Mouse (Mus musculus) spleen, adult 18-20 months (tissue): ENCODE data around the gene Usp15.
A peak's percentile ranks its signal among the peaks of the same experiment; 100 is the strongest.
"Not testable (repeated sequence)": the region's sequence is repeated elsewhere in the genome, so short reads cannot be mapped to it uniquely, and the experiment has no call there.

Experiments
- DNase-seq, 2 experiments: peaks; one replicate each; pipeline ENCODE4 v3.0.0; 2022; ENCODE audit warnings: mixed read lengths in 2 of 2

The Usp15 gene

GRCm38 (mm10) chr10:123196835-123197559, at the start of gene Usp15:
TSS of gene Usp15 (minus strand) at chr10:123196995.
- peak; percentile 86 to 95 for DNase-seq

GRCm38 (mm10) chr10:123229420-123229819, 32.6 kb upstream of the Usp15 start:
- no peak for DNase-seq

GRCm38 (mm10) chr10:123222785-123223184, 26.0 kb upstream of the Usp15 start:
- no peak for DNase-seq

GRCm38 (mm10) chr10:123209517-123209916, 12.7 kb upstream of the Usp15 start:
- DNase-seq, result no peak

GRCm38 (mm10) chr10:123208336-123208735, 11.5 kb upstream of the Usp15 start:
- no peak for DNase-seq

- DNase-seq, result no peak
Measured at GRCm38 (mm10) chr10:123206074-123206473, 9.3 kb upstream of the Usp15 start.

DNA sequence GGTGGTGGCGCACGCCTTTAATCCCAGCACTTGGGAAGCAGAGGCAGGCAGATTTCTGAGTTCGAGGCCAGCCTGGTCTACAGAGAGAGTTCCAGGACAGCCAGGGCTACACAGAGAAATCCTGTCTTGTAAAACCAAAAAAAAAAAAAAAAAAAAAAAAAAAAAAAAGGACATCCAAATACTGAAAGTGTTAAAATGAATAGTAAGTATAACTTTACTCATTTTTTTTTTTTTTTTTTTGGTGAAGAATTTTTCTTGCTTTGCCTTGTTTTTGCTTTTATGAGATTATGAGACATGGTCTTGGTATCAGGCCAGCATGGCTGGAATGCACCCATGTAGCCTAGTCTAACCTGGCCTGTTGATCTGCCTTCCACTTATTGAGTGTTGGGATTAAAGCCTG, 8.6 kb upstream of the Usp15 start:
- DNase-seq, result not testable (repeated sequence)

DNA sequence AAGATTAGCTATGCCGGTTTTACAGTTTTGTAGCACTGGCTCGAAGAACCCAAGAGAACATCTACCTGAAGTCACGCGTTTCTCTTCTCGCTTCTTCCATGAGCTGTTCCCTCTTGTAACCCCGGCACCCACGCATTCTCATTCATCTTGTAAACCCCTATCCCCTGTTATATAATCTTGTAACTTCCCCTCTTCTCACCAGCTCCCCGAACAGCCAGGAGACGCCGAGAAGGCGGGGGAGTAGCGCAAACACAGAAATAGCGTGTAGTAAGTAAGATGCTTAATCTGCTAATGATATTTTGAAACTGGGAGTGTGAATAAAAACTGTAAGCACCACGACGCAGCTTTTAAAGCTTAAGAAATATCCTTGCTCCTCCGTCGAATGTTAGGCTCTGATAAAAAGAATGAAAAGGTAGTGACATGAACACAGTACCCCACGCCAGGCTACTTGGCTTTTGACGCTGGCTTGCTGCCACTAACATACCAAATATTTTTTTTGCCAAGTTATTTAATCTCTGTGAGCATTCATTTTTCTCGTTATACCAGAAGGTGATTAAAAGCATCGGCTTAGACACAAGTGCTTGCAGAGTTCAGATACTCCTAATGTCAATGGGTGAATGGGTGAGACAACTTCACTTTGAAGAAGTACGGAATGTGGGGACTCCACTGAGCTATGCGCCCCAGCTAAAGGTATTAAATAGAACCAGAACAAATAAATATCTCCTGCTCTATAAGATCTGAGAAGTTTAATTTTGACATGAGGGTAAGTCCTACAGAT, 5.4 kb upstream of the Usp15 start:
- DNase-seq, result no peak

DNA sequence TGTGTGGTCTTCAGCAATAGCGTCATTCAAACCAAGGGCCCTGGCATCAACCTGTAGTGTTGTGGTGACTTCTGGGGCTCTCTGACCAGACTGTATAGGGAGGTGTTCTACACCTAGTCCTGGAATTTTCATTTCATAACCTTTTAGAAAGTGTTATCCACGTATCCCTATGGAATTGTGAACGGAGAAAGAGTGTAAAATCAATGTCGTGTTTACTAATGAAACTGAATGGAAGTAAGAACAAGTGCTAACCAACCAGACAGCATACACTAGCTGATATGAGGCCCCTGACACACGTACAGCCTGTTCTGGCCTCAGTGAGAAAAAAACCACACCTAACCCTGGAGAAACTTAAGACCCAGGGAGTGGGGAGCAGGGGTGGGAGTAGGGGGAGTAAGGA, 4.6 kb upstream of the Usp15 start:
- DNase-seq, result no peak

GRCm38 (mm10) chr10:123200996-123201395, 4.2 kb upstream of the Usp15 start:
- no peak for DNase-seq

DNA sequence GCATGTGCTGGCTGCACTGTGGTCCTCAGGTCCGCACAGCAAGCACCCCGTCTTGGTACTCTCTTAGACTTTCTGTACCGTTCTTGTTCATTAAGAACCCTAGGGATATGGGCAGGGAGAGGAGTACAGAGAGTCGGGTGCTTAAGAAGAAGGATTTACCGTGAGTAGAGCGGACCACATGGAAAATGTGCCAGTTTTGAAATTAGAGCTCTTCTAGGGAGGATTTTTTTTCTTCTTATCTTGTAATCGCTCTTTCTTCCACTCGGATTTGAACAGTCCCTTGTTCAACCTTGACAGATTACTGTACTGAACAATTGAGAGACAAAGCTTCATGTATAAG, 3.5 kb upstream of the Usp15 start:
- no peak for DNase-seq

DNA sequence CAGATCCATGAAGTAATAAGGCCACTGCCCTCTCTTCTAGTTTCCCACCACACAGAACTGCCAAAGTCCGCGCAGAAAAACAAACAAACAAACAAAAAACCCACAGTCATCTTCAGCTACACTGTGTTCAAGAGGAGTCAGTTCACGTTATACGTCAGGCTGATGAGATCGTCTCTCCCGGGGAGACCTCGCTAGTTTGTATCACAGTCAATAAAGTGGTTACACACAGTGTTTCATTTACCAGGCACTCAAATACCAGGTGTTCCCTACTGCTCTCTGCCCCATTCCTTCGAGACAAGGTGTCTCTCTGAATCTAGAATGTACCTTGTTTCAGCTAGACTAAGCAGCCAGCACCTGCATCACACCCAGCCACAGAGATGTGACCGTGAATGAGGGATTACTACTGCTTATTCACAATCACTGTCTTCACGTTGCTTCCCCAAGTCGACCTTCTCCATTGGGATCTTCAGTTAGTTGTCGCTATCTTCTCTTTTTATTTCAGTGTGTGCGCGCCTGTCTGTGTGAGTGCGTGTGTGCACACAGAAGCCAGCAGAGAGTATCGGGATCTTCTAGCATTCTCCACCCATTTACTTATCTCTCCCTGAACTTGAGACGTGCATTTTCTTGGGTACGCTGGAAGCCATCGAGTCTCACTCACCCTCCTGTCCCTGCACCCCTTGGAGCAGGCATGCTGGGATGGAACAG, 3.0 kb upstream of the Usp15 start:
- DNase-seq, result no peak

DNA sequence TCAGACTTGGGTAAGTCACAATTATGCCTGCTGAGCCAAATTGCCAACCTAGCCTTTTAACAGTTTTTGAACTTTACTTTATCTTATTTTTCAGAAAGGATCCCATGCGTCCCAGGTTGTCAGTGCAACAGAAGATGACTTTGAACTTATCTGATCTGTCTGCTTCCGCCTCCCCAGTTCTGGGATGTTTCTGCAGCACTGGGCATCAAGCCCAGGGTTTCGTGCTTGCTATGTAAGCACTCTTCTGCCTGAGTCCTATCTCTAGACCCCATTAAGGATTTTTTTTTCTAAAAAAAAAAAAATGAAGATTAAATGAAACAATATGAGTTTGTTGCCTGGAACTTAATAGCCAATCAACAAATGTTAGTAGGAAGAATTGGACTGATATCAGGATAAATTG, 2.3 kb upstream of the Usp15 start:
- no peak for DNase-seq

DNA sequence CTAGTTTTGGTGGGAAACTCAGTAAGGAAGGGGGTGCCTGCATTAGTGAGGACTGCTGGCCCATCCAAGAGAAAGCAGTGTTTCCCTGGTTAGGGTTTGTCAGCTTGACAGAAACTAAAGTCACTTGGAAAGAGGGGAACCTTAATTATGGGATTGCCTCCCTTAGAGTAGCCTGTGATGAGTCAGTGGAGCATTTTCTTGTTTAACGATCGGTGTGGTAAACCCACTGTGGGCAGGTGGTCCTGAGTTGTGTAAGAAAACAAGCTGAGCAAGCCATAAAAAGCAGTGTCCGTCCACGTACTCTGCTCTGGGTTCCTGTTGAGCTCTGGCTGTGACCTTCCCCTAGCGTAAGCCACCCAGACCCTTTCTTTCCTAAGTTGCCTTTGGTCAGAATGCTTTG, 1.4 kb upstream of the Usp15 start:
- no peak for DNase-seq

DNA sequence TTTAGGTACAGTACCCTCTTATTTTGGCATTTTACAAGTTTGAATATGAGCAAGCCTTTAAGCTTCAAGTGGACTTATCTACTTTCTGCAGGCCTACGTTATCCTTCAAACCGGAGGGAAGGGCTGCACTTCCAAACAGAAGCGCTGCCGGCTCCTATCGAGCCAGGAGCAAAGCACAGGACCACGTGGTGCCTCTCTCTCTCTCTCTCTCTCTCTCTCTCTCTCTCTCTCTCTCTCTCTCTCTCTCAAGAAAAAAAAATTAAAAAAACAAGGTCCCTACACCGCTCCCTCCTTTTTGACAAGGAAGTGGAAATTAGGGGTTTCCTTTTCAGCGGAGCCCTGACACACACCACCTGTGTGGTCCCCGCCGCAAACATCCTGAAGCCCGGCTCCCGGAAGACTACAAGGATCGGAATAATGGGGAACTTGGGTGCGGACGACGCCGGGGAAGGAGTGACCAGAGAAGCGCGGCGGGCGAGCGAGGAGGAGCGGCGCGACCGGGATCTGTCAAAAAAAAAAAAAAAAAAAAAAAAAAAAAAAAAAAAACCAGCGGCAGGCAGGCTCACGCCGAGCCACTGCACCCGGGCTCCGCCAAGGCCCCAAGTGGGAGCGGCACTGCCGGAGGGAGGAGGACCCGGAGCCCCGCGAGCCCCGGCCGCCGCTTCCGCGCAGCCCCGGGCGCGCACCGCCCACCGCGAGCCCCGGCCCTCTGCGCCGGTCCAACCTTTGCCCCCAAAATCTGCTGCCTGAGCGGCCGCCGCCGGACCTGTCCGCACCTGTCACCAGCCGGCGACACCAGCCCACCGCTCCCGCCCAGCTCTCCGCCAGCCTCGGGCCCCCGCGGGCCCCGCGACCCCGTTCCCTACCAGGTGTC, 597 bp downstream of the Usp15 start:
- DNase-seq, result no peak

DNA sequence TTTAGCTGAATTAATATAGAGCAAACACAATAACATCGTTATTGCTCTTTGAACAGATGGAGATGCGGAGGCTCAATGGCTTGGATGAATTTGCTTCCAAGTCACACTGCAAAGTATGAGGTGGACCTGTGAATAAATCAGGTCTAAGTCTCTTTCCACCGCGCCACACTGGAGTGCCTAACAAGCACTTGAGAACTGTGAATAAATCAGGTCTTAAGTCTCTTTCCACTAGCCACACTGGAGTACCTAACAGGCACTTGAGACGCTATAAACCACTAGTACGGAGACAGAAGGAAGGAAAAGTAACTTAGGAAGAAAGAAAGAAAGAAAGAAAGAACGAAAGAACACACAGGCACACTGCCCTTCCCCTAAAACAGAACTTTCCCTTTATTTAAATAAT, 1.3 kb downstream of the Usp15 start:
- DNase-seq, result no peak

DNA sequence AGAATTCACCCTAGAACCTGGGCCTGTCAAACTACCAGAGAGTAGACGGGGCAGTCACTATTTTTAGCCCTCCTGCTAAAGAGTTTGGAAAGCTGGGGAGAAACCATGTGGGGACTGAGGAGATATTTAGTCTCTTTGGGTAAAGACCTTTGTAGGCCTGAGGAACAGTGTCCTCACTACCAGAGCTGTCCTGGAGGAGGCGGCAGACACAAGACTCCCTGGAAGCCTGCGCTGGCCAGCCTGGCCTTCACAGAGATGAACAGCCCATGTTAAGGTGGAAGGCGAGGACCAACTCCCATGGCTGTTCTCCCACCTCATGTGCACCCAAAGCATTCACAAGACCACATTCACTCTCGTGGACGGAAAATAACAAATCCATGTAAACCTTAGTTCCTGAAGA, 5.8 kb downstream of the Usp15 start:
- no peak for DNase-seq

- DNase-seq, result no peak
Measured at GRCm38 (mm10) chr10:123187337-123187736, 9.5 kb downstream of the Usp15 start.

DNA sequence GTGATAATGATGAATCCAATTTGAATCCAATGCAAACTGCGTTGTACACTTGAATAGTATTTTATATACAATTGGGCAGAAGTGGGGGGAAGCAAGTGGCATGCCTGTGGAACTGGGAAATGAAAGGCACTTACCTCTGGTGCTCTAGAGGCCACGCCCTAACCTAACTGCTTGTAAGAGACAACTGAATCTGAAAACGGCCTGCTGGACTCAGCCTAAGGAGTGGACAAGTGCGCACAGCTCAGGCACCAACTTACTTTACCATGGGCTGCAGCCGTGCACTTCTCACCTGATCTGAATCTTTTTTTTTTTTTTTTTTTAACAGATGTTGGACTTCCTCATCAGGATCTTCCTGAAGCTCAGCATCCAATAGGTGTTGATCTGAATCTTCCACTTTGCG, 10.9 kb downstream of the Usp15 start:
- DNase-seq, result no peak

DNA sequence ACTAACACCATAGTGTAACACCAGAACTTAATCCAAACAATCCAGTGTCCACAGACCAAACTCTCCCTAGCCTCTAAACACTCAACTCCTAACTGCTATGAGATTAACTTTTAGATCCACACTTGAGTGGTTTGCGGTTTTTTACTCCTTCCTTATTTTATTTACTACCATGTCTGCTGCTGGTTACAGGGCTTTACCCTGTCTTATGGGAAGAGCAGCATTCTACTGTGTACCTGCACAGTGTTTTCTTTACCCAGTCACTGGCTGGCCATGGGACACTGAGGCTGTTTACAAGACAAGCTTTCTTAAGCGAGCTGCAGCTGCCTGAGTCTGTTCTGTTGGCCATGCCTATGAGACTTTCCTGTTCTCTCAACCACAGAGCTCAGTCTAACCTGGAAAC, 13.1 kb downstream of the Usp15 start:
- DNase-seq, result no peak

DNA sequence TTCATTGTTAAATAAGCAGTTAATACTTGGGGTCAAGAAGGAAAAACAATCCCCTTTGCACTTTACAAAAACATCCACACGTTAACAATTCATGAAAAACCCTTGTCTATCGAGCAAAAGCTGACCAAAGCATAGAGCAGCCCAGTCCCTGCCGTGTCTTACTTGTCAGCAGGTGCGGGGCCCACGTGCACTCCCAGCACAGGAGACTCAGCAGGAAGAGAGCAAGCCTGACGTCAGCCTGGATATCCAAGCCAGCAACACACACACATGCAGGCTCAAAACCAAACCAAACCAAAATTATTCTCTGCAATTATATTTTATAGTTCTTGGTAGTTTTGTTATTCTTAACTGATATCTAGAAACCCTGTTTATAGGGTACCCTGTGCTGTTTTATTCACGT, 13.6 kb downstream of the Usp15 start:
- no peak for DNase-seq

DNA sequence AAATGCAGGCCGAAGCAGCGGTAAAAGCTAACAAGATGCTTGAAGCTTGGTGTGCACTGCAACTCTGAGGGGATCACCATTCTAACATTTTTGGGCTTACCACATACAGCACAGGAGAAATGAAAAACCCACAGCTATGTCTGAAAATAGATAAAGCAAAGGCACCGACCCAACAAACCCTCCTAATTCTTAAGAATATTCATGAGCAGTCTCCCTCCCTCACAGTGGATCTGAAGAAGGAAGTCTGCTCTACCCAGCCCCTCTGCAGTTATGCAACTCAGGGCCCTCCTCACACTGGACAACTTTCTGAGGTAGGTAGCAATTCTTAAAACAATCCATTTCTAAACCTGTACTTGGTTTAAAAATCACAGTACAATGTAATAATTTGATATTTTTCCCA, 14.4 kb downstream of the Usp15 start:
- no peak for DNase-seq

- DNase-seq, result peak in 1 of 2 experiments; percentile 30
Measured at GRCm38 (mm10) chr10:123175771-123176170, 21.0 kb downstream of the Usp15 start.
